Mouse (Mus musculus): ENCODE data around the gene Kat2a. TPM values are rescaled to one million over a fixed set of nuclear protein-coding genes. Genes with fewer than 3 reads are reported as not detected.

Kat2a gene
- polyA plus RNA-seq, 1 experiment: 29.9 TPM

DNA sequence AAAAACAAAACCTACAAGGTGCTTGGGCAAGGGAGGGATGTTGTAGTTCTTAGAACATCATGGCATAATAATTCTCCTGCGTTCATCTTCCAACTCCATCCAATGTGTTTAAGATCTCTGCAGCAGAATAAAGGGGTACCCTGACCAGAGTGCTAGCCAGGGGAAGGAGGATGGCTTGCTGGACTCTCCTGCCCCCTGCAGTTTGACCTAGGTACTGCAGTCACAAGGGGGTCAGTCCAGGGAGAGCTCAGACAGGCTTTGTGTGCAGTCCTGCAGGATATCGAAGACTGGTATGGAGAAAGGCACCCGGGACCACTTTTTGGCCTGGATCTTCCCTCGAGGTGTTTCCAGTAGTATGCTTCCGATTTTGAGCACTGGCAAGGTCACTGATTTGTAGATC is 17.3 kb downstream of the Kat2a start:
- Histone ChIP-seq H3K36me3 (ENCODE audit: control insufficient read depth, insufficient read depth) (no peaks in the 10 kb centered on the region), H3K79me2 (ENCODE audit: control insufficient read depth, insufficient read depth) (no peaks in the 10 kb centered on the region), H3K4me3 (no peak overlapping the region), H3K4me2 (ENCODE audit: low read depth) (no peak overlapping the region), H3K27me3 (ENCODE audit: control insufficient read depth, insufficient read depth, insufficient read length) (no peaks in the 10 kb centered on the region), H3ac (ENCODE audit: control insufficient read depth, insufficient read length) (no peak overlapping the region)
- TF ChIP-seq CEBPB (IDR thresholded peaks at IDR 0.05; ENCODE audit: insufficient read depth, poor library complexity, severe bottlenecking) (no peak), TCF3 (IDR thresholded peaks at IDR 0.05; ENCODE audit: insufficient read length, low read depth) (no peak), TCF12 (IDR thresholded peaks at IDR 0.05; ENCODE audit: insufficient read depth, poor library complexity, severe bottlenecking) (no peak), SRF (IDR thresholded peaks at IDR 0.05; ENCODE audit: control insufficient read depth, insufficient read length, low read depth) (no peak), E2F4 (IDR thresholded peaks at IDR 0.05; ENCODE audit: insufficient read depth) (no peak), MYOG (IDR thresholded peaks at IDR 0.05; ENCODE audit: control insufficient read depth in 1 of 3, insufficient read depth in 1 of 3, insufficient read length in 2 of 3, low read depth in 2 of 3) (no peak), REST (IDR thresholded peaks at IDR 0.05; ENCODE audit: insufficient read depth, insufficient read length) (no peak), USF1 (IDR thresholded peaks at IDR 0.05; ENCODE audit: low read depth) (no peak), MAX (IDR thresholded peaks at IDR 0.05; ENCODE audit: low read depth) (no peak), POLR2AphosphoS2 (IDR thresholded peaks at IDR 0.05; ENCODE audit: insufficient read length, low read depth) (no peak)

DNA sequence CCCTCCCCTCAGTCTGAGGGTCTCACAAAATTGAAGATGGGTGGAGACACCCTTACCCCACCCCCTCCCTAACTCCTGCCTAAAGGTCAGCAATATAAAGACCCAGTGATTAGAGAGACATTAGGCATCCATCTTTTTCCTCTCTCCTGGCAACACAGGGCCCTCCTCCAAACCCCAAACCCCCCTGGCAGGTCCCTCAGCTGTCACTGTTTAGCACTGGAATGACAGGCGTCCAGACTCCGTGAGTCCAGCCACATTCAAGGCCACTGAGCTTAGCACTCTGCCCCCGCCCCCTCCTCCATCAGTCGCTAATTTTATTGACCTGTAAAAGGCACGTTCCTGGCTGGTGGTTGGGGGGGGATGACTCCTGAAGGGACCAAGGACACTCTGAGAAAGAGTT is 19.1 kb downstream of the Kat2a start:
- no peak overlapping the region for H3K4me2 ChIP-seq (ENCODE audit: low read depth)
- H3ac ChIP-seq (ENCODE audit: control insufficient read depth, insufficient read length): no peak overlapping the region
- H3K27me3 ChIP-seq (ENCODE audit: control insufficient read depth, insufficient read depth, insufficient read length): no peaks in the 10 kb centered on the region
- TF ChIP-seq USF1 (IDR thresholded peaks at IDR 0.05; ENCODE audit: low read depth) (no peak), SRF (IDR thresholded peaks at IDR 0.05; ENCODE audit: control insufficient read depth, insufficient read length, low read depth) (no peak), MAX (IDR thresholded peaks at IDR 0.05; ENCODE audit: low read depth) (no peak), TCF12 (IDR thresholded peaks at IDR 0.05; ENCODE audit: insufficient read depth, poor library complexity, severe bottlenecking) (peak; percentile 40), MYOD1 (IDR thresholded peaks at IDR 0.05; ENCODE audit: control insufficient read depth in 1 of 3, insufficient read length in 2 of 3, low read depth in 2 of 3) (peak in 2 of 3 experiments; percentile 45 to 67), POLR2A (IDR thresholded peaks at IDR 0.05; ENCODE audit: insufficient read length, low read depth) (no peak), MYOG (IDR thresholded peaks at IDR 0.05; ENCODE audit: control insufficient read depth in 1 of 3, insufficient read depth in 1 of 3, insufficient read length in 2 of 3, low read depth in 2 of 3) (peak in 1 of 3 experiments; percentile 72), TCF3 (IDR thresholded peaks at IDR 0.05; ENCODE audit: insufficient read length, low read depth) (no peak), POLR2AphosphoS2 (IDR thresholded peaks at IDR 0.05; ENCODE audit: insufficient read length, low read depth) (no peak), REST (IDR thresholded peaks at IDR 0.05; ENCODE audit: insufficient read depth, insufficient read length) (no peak), E2F4 (IDR thresholded peaks at IDR 0.05; ENCODE audit: insufficient read depth) (no peak)
- H3K36me3 ChIP-seq (ENCODE audit: control insufficient read depth, insufficient read depth): no peaks in the 10 kb centered on the region
- H3K4me3 ChIP-seq: no peak overlapping the region
- H3K79me2 ChIP-seq (ENCODE audit: control insufficient read depth, insufficient read depth): no peaks in the 10 kb centered on the region

DNA sequence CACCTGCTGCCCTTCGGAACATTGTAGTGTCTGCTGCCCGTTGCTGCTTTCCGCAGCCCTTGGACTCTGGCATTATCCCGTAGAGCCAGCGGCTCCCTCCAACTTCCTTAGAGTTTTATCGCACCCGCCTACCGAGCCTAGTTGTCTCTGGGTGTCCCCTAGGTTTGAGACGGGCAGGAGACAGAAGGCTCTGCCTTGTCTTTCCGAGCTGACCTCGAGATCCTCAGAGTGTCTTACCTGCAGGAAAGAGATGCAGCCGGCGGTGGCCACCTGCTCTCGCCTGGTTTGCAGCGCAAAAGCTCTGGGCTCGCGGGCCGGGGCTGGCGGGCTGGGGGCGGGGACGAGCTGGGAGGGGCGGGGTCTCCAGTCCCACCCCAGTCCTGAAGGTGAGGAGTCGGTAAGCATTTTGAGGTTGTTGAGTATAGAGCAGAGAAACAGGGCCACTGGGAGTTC is 20.1 kb downstream of the Kat2a start, which contains the start of gene Zfp385c:
Gene Zfp385c, minus strand, starts transcription at position 292 of the 453 bp plus-strand sequence.
- TF ChIP-seq MYOD1 (IDR thresholded peaks at IDR 0.05; ENCODE audit: control insufficient read depth in 1 of 3, insufficient read length in 2 of 3, low read depth in 2 of 3) (no peak), E2F4 (IDR thresholded peaks at IDR 0.05; ENCODE audit: insufficient read depth) (no peak), REST (IDR thresholded peaks at IDR 0.05; ENCODE audit: insufficient read depth, insufficient read length) (no peak), SRF (IDR thresholded peaks at IDR 0.05; ENCODE audit: control insufficient read depth, insufficient read length, low read depth) (no peak), USF1 (IDR thresholded peaks at IDR 0.05; ENCODE audit: low read depth) (no peak), TCF3 (IDR thresholded peaks at IDR 0.05; ENCODE audit: insufficient read length, low read depth) (no peak), POLR2AphosphoS2 (IDR thresholded peaks at IDR 0.05; ENCODE audit: insufficient read length, low read depth) (no peak), MYOG (IDR thresholded peaks at IDR 0.05; ENCODE audit: control insufficient read depth in 1 of 3, insufficient read depth in 1 of 3, insufficient read length in 2 of 3, low read depth in 2 of 3) (no peak), MAX (IDR thresholded peaks at IDR 0.05; ENCODE audit: low read depth) (no peak), TCF12 (IDR thresholded peaks at IDR 0.05; ENCODE audit: insufficient read depth, poor library complexity, severe bottlenecking) (no peak)
- H3K4me2 ChIP-seq (ENCODE audit: low read depth): no peak within 1 kb of the TSS
- no peaks in the 10 kb centered on the region for H3K36me3 ChIP-seq (ENCODE audit: control insufficient read depth, insufficient read depth)
- H3ac ChIP-seq (ENCODE audit: control insufficient read depth, insufficient read length): no peak within 1 kb of the TSS
- no peaks in the 10 kb centered on the region for H3K79me2 ChIP-seq (ENCODE audit: control insufficient read depth, insufficient read depth)
- no peaks in the 10 kb centered on the region for H3K27me3 ChIP-seq (ENCODE audit: control insufficient read depth, insufficient read depth, insufficient read length)
- H3K4me3 ChIP-seq: no peak within 1 kb of the TSS

DNA sequence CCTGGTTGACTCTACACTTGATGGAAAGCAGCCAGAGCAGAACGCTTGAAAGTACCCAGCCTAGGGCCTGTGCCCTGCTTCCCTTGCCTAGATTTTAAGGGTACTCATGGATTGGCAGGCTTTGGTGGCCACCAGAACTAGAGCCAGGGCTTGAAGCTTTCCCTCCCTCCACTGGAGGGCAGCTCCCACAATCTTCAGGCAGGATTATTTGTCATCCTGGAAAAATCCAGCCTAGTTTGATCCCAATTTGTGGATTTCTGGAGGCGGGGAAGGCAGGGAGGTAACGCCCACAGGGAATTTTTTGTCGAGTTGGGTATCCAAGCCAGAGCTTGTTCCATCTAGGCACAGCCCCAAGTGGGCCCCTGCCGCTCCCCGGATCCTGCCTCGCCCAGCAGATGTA is 21.9 kb downstream of the Kat2a start:
- H3K79me2 ChIP-seq (ENCODE audit: control insufficient read depth, insufficient read depth): no peaks in the 10 kb centered on the region
- H3K27me3 ChIP-seq (ENCODE audit: control insufficient read depth, insufficient read depth, insufficient read length): no peaks in the 10 kb centered on the region
- no peak overlapping the region for H3K4me2 ChIP-seq (ENCODE audit: low read depth)
- H3K4me3 ChIP-seq: no peak overlapping the region
- H3K36me3 ChIP-seq (ENCODE audit: control insufficient read depth, insufficient read depth): no peaks in the 10 kb centered on the region
- no peak overlapping the region for H3ac ChIP-seq (ENCODE audit: control insufficient read depth, insufficient read length)
- TF ChIP-seq CEBPB (IDR thresholded peaks at IDR 0.05; ENCODE audit: insufficient read depth, poor library complexity, severe bottlenecking) (no peak), REST (IDR thresholded peaks at IDR 0.05; ENCODE audit: insufficient read depth, insufficient read length) (no peak), SRF (IDR thresholded peaks at IDR 0.05; ENCODE audit: control insufficient read depth, insufficient read length, low read depth) (no peak), TCF3 (IDR thresholded peaks at IDR 0.05; ENCODE audit: insufficient read length, low read depth) (no peak), MYOG (IDR thresholded peaks at IDR 0.05; ENCODE audit: control insufficient read depth in 1 of 3, insufficient read depth in 1 of 3, insufficient read length in 2 of 3, low read depth in 2 of 3) (no peak), TCF12 (IDR thresholded peaks at IDR 0.05; ENCODE audit: insufficient read depth, poor library complexity, severe bottlenecking) (no peak), USF1 (IDR thresholded peaks at IDR 0.05; ENCODE audit: low read depth) (no peak), POLR2A (IDR thresholded peaks at IDR 0.05; ENCODE audit: insufficient read length, low read depth) (no peak), MAX (IDR thresholded peaks at IDR 0.05; ENCODE audit: low read depth) (no peak), POLR2AphosphoS2 (IDR thresholded peaks at IDR 0.05; ENCODE audit: insufficient read length, low read depth) (no peak), E2F4 (IDR thresholded peaks at IDR 0.05; ENCODE audit: insufficient read depth) (no peak)

Measured in myocyte (in vitro differentiated cells).